Mouse (Mus musculus) heart, adult 8-10 months (tissue): ENCODE results near the gene Ptpa. TPM values are rescaled to one million over a fixed set of nuclear protein-coding genes. Genes with fewer than 3 reads are reported as not detected.

Source experiments
- DNase-seq: peaks from one replicate; pipeline ENCODE4 v3.0.0; 2022; ENCODE audit warnings: low spot score
- total RNA-seq, 4 experiments: library from RNA; stranded (reverse); gene quantifications; 2 replicates each; pipeline ENCODE4 v1.2.4; 2022

The Ptpa gene
- total RNA-seq, result 100 to 1,000 TPM in 1 of 4 experiments, 10 to 100 TPM in 3; 74.6 to 100 (median 83.0) TPM

- DNase-seq, result peak; percentile 87
These were observed at the start of gene Ptpa for GRCm38 (mm10) chr2:30415936-30416648. Gene Ptpa, plus strand, starts transcription at chr2:30416039.

- no peak for DNase-seq
These were observed 49.6 kb upstream of the Ptpa start for GRCm38 (mm10) chr2:30366203-30366602.

- DNase-seq, result no peak
These were observed 44.3 kb upstream of the Ptpa start for GRCm38 (mm10) chr2:30371544-30371943.

- DNase-seq, result no peak
These were observed 43.1 kb upstream of the Ptpa start for GRCm38 (mm10) chr2:30372726-30373125.

- DNase-seq, result no peak
These were observed 39.9 kb upstream of the Ptpa start for GRCm38 (mm10) chr2:30375893-30376292.

GRCm38 (mm10) chr2:30377721-30378120 lies 38.1 kb upstream of the Ptpa start:
- DNase-seq, result no peak

- no peak for DNase-seq
These were observed 36.5 kb upstream of the Ptpa start for GRCm38 (mm10) chr2:30379307-30379706.

- no peak for DNase-seq
These were observed 35.1 kb upstream of the Ptpa start for GRCm38 (mm10) chr2:30380564-30381376.

GRCm38 (mm10) chr2:30381377-30381725 lies 34.5 kb upstream of the Ptpa start:
- peak; percentile 65 for DNase-seq

GRCm38 (mm10) chr2:30384814-30385213 lies 31.0 kb upstream of the Ptpa start:
- no peak for DNase-seq

GRCm38 (mm10) chr2:30385591-30385990 lies 30.2 kb upstream of the Ptpa start:
- no peak for DNase-seq

- no peak for DNase-seq
These were observed 28.9 kb upstream of the Ptpa start for GRCm38 (mm10) chr2:30386913-30387312.

GRCm38 (mm10) chr2:30389000-30389399 lies 26.8 kb upstream of the Ptpa start:
- no peak for DNase-seq

- peak; percentile 97 for DNase-seq
These were observed 23.7 kb upstream of the Ptpa start, which contains the start of gene Dolpp1 for GRCm38 (mm10) chr2:30392114-30392576. Gene Dolpp1, plus strand, starts transcription at chr2:30392254.

GRCm38 (mm10) chr2:30392577-30393369 lies 23.1 kb upstream of the Ptpa start:
- DNase-seq, result peak; percentile 80

GRCm38 (mm10) chr2:30393370-30393656 lies 22.5 kb upstream of the Ptpa start:
- no peak for DNase-seq

- DNase-seq, result no peak
These were observed 20.1 kb upstream of the Ptpa start for GRCm38 (mm10) chr2:30395757-30396156.

- DNase-seq, result no peak
These were observed 19.6 kb upstream of the Ptpa start for GRCm38 (mm10) chr2:30396246-30396645.

GRCm38 (mm10) chr2:30397986-30398512 lies 17.8 kb upstream of the Ptpa start:
- DNase-seq, result no peak

GRCm38 (mm10) chr2:30399191-30400171 lies 16.4 kb upstream of the Ptpa start:
- DNase-seq, result no peak

- DNase-seq, result no peak
These were observed 14.3 kb upstream of the Ptpa start for GRCm38 (mm10) chr2:30401581-30401980.
